Mouse (Mus musculus) heart, adult 2 months (tissue): ENCODE results near the gene Mreg.

ENCODE experiments used
- CTCF ChIP-seq: fragments of 200-600 bp; IDR thresholded peaks from 2 replicates; pipeline ENCODE4 v1.8.1; 2022; ENCODE audit warnings: antibody characterized with exemption, mild to moderate bottlenecking, moderate library complexity
- EP300 ChIP-seq: fragments of 200-500 bp; IDR thresholded peaks from 2 replicates; pipeline ENCODE4 v1.6.1; 2011; ENCODE audit warnings: low read depth, low read length, control low read depth; ENCODE audit not compliant: insufficient read depth
- POLR2A ChIP-seq: fragments of 200-500 bp; IDR thresholded peaks from 2 replicates; pipeline ENCODE4 v1.6.1; 2011; ENCODE audit warnings: mild to moderate bottlenecking, low read depth, low read length, control low read depth; ENCODE audit not compliant: insufficient read depth

DNA sequence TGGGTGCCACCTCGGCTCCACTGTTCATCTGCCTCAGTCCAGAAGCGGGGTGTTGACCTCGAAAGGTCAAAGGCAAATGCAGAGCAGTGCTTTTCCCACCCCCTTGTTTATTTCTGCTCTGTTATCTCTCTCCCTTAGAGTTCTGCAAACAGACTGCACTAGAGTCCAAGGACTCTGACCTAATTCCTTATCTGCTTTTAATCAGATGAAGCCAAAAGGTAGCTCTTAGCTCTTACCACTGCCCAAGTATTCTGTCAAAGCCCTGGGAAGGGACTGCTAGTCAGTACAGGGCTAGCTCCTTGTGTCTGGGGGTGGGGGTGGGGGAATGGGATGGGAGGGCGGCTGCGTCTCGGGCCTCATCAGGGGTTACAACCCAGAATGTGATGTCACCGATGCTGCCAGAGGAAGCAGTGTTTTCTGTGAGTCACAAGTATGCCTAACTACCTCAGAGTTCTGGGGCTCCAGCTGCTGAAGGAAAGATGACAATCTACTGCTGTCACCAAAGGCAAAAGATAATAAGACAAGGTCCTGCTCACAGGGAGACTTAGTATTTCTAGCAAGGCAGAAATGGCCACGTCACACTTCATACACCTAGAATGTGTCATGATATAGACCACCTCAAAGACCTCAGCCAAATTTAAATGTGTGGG lies 38.6 kb downstream of the Mreg start:
- TF ChIP-seq EP300 (no peak), CTCF (no peak), POLR2A (no peak)
